In the genomic region with DNA sequence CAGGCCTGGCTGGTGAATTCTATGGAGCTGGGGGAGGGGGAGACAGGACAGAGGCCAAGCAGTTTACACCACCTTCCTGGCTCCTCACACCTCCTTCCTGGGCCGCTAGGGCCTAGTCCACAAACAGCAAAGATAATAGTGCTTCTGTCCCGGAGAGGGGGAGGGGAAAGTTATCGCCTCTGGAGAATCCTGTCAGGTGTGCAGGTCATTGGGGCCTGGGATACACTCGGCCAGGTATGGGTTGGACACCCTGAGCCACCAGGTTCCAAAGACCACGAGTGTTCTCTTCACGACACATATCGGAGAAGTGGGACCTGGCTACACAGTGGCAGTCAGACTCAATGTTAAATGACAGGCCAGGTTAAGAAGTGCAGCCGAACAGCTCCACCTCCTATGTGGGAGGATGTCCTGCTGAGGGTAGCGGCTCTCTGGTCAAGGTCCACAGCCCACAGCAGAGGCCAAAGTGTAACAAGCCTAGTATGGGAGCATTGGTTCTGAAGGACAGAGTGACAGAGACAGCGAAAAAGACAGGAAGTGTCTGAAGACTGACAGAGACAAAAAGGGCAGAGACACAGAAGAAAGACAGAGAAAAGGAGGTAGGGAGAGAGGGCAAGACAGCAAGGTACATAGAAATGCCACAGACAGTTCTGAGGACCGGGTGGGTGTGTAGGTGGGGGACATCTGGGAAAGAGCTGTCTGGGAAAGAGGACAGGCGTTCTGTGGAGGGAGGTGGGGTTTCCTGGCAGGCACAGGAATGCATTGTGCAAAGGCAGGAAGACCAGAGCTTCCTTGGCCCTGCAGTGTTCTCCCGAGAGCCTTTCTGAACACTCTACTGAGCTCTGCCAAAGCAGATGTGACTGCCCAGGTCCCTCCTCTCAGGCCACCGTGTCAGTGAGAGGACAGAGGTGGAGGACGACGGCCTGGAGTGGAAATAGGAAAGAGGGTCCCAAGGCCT, we compare ENCODE assay signal across 9 mouse cellular contexts. TPM values are rescaled to one million over a fixed set of nuclear protein-coding genes. Genes with fewer than 3 reads are reported as not detected.
DNase-seq lines count a peak whose midpoint lies in the region; ATAC-seq and TF ChIP-seq lines count a peak whose summit lies in the region.
"Had no signal": no experiment of that assay in that cellular context is flagged by ENCODE, and none has a peak within 500 bp of the region (broad histone marks: within the 10 kb centered on the region; RNA-seq: fewer than 3 reads in every experiment).

No protein-coding gene starts in this region.

- DNase-seq in left cerebral cortex, adult 2 months (ENCODE audit: extremely low spot score in 1 of 2, low spot score in 2 of 2) = no peak
- no peak for DNase-seq in left cerebral cortex, adult 11 months (ENCODE audit: low spot score)
- DNase-seq in heart, postnatal 14 days = peak; percentile 25 to 32
- peak; percentile 73 to 93 for DNase-seq in kidney, postnatal 25 days
- peak; percentile 26 to 56 for DNase-seq in lung, postnatal 4 days
- no peak for DNase-seq in urinary bladder, postnatal 25 days (ENCODE audit: low spot score)
- DNase-seq in layer of hippocampus, adult 9-11 months = no peak

- intact Hi-C loops in left cerebral cortex, adult 2 months (cut with DNase I) = no loop called here
- intact Hi-C loops in heart, postnatal 14 days (cut with DNase I) = loop anchor here (1.0 kb wide), 1 partner anchor 15 kb away; a partner anchor contains a TSS

- no peak for TF ChIP-seq CTCF in left cerebral cortex, adult 2 months (IDR thresholded peaks at IDR 0.05)

- H3K27ac ChIP-seq in left cerebral cortex, adult 2 months = peak overlapping the region; percentile 40; the same call in 1 of the 2 replicates

- no peak overlapping the region for H3K4me3 ChIP-seq in left cerebral cortex, adult 2 months
- H3K4me3 ChIP-seq: megakaryocyte, embryonic 14.5 days had no signal

- no peak for ATAC-seq in erythroid progenitor cell, adult 5-6 weeks (replicated peaks; ENCODE audit: low FRiP score, poor library complexity, severe bottlenecking)

RNA-seq across cellular contexts. Expression of a gene that starts 14.6 kb away (rescaled TPM):
- total RNA-seq in left cerebral cortex, adult 2 months (2021) = 10 to 100 TPM; 12.7 to 15.1 TPM
- 1 to 10 TPM; 5.4 to 6.3 TPM for total RNA-seq in heart, postnatal 14 days (2021)
- 3.4 and 5.4 TPM in 2 replicates for total RNA-seq in erythroid progenitor cell, adult 5-6 weeks (2015; ENCODE audit: low replicate concordance)
- total RNA-seq in erythroid progenitor cell, adult 5-6 weeks (2017; ENCODE audit: low replicate concordance) = 5.1 and 5.8 TPM in 2 replicates

RNA-seq across cellular contexts. Expression of a gene that starts 40.5 kb away (rescaled TPM):
- under 1 TPM; 0.77 to 0.89 TPM for total RNA-seq in left cerebral cortex, adult 2 months (2021)
- under 1 TPM; 0.22 TPM for total RNA-seq in heart, postnatal 14 days (2021)
- 4.0 and 4.6 TPM in 2 replicates for total RNA-seq in erythroid progenitor cell, adult 5-6 weeks (2015; ENCODE audit: low replicate concordance)
- 15.4 and 17.2 TPM in 2 replicates for total RNA-seq in erythroid progenitor cell, adult 5-6 weeks (2017; ENCODE audit: low replicate concordance)

Comparison
In these comparisons a context has a peak if more than half of its experiments do, and no peak if none do; other contexts are left out.
1. DNase-seq: peak in heart, postnatal 14 days (2 of 2), kidney, postnatal 25 days (2 of 2) and lung, postnatal 4 days (2 of 2); none in left cerebral cortex, adult 2 months (0 of 2), left cerebral cortex, adult 11 months (single experiment), urinary bladder, postnatal 25 days (single experiment) and layer of hippocampus, adult 9-11 months (single experiment).